Mouse (Mus musculus): ENCODE results near the gene Dnajc28. TPM values are rescaled to one million over a fixed set of nuclear protein-coding genes. Genes with fewer than 3 reads are reported as not detected.

The Dnajc28 gene
- polyA plus RNA-seq, 1 experiment from 2014 or later = 4.5 TPM

DNA sequence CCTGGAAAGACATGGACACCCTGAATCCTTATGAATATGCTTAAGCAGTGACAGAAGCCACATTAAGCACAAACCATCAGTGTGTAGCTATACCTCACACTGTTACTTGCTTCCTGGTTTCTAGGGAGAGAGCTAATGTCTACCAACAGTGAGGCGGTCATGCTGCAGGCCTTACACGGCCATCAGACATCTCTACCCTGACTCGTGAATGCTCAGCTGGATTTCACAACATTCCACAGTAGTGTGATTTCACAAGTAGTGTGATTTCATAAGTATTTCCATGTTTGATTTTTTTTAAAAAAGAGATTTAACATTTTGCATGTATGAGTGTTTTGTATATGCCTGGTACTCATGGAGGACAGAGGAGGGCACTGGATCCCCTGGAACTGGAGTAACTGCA is 9.8 kb upstream of the Dnajc28 start:
- no peak overlapping the region for H3K4me3 ChIP-seq (ENCODE audit: low read depth, low read length)
- H3K4me1 ChIP-seq (ENCODE audit: control insufficient read depth, insufficient read depth, low read length) = no peaks in the 10 kb centered on the region
- ATAC-seq (ENCODE audit: low read depth) (no peak), DNase-seq (ENCODE audit: low spot score) (no peak)
- H3K27ac ChIP-seq (replicated peaks; ENCODE audit: low read depth, low read length) = no peak overlapping the region
- WGBS = 95% methylated on average over 3 of the region's 3 CpGs
- no peaks in the 10 kb centered on the region for H3K27me3 ChIP-seq (replicated peaks; ENCODE audit: control insufficient read depth, insufficient read depth, low read length)
- no peaks in the 10 kb centered on the region for H3K9me3 ChIP-seq (ENCODE audit: control insufficient read depth, low read length)
- H3K9ac ChIP-seq (ENCODE audit: low read depth, low read length) = no peak overlapping the region
- H3K4me2 ChIP-seq (ENCODE audit: low read depth, low read length) = no peak overlapping the region
- peaks cover 95% of the 10 kb centered on the region for H3K36me3 ChIP-seq (ENCODE audit: control insufficient read depth, insufficient read depth, low read length)

DNA sequence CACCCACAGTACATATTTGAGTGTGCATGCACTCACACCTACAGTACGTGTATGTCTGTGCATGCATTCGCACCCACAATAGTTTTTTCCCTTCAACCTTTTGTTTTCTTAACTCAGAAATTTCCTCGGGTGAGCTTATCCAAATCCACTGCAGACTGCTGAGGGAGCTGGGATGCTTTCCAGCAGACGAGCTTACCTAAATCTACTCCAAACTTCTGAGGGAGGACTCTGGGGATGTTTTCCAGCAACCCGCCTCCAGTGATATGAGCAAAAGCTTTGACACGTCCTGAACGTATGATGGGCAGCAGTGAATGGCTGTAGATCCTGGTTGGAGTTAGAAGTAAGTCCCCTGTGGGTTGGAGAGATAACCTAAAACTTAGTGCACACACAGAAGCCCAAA is 9.0 kb upstream of the Dnajc28 start:
- no peaks in the 10 kb centered on the region for H3K4me1 ChIP-seq (ENCODE audit: control insufficient read depth, insufficient read depth, low read length)
- no peak overlapping the region for H3K4me2 ChIP-seq (ENCODE audit: low read depth, low read length)
- H3K36me3 ChIP-seq (ENCODE audit: control insufficient read depth, insufficient read depth, low read length) = peaks cover 95% of the 10 kb centered on the region
- ATAC-seq (ENCODE audit: low read depth) (no peak), DNase-seq (ENCODE audit: low spot score) (no peak)
- no peaks in the 10 kb centered on the region for H3K27me3 ChIP-seq (replicated peaks; ENCODE audit: control insufficient read depth, insufficient read depth, low read length)
- H3K4me3 ChIP-seq (ENCODE audit: low read depth, low read length) = no peak overlapping the region
- 87% methylated on average over 7 of the region's 7 CpGs for WGBS
- H3K9ac ChIP-seq (ENCODE audit: low read depth, low read length) = no peak overlapping the region
- no peak overlapping the region for H3K27ac ChIP-seq (replicated peaks; ENCODE audit: low read depth, low read length)
- H3K9me3 ChIP-seq (ENCODE audit: control insufficient read depth, low read length) = no peaks in the 10 kb centered on the region

DNA sequence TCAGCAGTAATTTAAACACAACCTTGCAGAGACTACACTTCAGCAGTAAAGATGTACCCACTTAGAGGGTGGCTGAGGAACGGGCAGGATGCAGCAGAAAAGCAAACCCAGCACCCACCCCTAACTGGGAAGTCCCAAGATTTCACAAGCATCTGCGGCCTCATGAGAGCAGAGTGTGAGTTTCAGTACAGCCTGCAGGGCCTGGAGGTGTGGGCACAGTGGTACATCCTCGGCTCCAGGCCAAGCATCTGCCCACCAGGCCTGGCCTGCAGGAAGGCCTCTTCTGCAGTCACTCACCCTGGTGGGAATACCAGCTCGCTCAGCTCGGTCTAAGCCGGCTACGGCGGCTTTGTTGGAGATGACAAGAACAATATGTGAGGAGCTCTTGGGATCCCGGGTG is 4.2 kb upstream of the Dnajc28 start:
- Histone ChIP-seq H3K9me3 (ENCODE audit: control insufficient read depth, low read length) (no peaks in the 10 kb centered on the region), H3K9ac (ENCODE audit: low read depth, low read length) (no peak overlapping the region), H3K27me3 (replicated peaks; ENCODE audit: control insufficient read depth, insufficient read depth, low read length) (no peaks in the 10 kb centered on the region), H3K36me3 (ENCODE audit: control insufficient read depth, insufficient read depth, low read length) (peaks cover 81% of the 10 kb centered on the region), H3K4me2 (ENCODE audit: low read depth, low read length) (no peak overlapping the region), H3K4me1 (ENCODE audit: control insufficient read depth, insufficient read depth, low read length) (peaks cover 4% of the 10 kb centered on the region; the same call in 1 of the 2 replicates), H3K4me3 (ENCODE audit: low read depth, low read length) (no peak overlapping the region), H3K27ac (replicated peaks; ENCODE audit: low read depth, low read length) (no peak overlapping the region)
- no peak for DNase-seq (ENCODE audit: low spot score)
- WGBS = 89% methylated on average over 9 of the region's 9 CpGs
- ATAC-seq (ENCODE audit: low read depth) = no peak

DNA sequence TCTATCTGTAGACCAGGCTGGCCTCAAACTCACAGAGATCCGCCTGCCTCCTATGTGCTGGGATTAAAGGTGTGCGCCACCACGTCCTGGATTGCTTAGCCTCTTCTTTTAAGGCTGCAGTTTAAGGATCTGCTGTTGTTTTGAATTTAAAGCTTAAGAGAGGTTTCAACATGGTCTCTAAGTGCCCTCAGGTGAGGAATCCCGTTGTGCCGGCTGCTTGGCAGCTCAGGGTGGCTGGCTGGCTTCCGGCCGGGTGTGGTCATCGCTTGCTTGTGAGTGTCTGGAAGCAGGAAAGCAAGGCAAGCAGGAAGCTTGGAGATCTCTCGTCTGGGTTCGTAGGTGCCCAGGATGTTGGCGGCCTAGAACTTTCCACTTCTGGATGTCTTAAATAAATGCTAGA is 2.2 kb upstream of the Dnajc28 start:
- Histone ChIP-seq H3K27me3 (replicated peaks; ENCODE audit: control insufficient read depth, insufficient read depth, low read length) (no peaks in the 10 kb centered on the region), H3K4me2 (ENCODE audit: low read depth, low read length) (no peak overlapping the region), H3K9ac (ENCODE audit: low read depth, low read length) (no peak overlapping the region), H3K4me3 (ENCODE audit: low read depth, low read length) (no peak overlapping the region), H3K27ac (replicated peaks; ENCODE audit: low read depth, low read length) (no peak overlapping the region), H3K36me3 (ENCODE audit: control insufficient read depth, insufficient read depth, low read length) (peaks cover 61% of the 10 kb centered on the region), H3K4me1 (ENCODE audit: control insufficient read depth, insufficient read depth, low read length) (peaks cover 5% of the 10 kb centered on the region; the same call in 1 of the 2 replicates), H3K9me3 (ENCODE audit: control insufficient read depth, low read length) (no peaks in the 10 kb centered on the region)
- WGBS = 85% methylated on average over 11 of the region's 11 CpGs
- DNase-seq (ENCODE audit: low spot score) (no peak), ATAC-seq (ENCODE audit: low read depth) (no peak)

DNA sequence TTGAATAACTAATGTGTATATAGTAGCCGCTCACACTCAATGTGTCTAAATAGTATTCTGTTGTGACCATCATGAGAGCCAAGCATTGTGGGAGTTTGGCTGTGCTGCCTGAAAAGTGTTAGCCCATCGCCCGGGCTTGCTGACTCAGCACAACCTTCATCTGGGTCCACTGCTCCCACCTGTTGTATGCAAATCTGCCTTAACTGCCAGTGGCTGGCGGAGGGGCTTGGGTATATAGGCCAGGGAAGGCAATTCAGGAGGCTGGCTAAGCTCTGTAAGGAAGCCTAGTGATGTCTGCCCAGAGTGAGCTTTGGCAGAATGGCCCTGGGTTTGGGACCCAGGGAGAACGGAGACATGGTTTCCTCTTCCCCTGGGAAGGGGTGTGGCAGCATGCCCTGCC is 1.4 kb upstream of the Dnajc28 start:
- WGBS = 96% methylated on average over 5 of the region's 5 CpGs
- no peak overlapping the region for H3K4me2 ChIP-seq (ENCODE audit: low read depth, low read length)
- no peaks in the 10 kb centered on the region for H3K27me3 ChIP-seq (replicated peaks; ENCODE audit: control insufficient read depth, insufficient read depth, low read length)
- H3K9me3 ChIP-seq (ENCODE audit: control insufficient read depth, low read length) = no peaks in the 10 kb centered on the region
- no peak overlapping the region for H3K27ac ChIP-seq (replicated peaks; ENCODE audit: low read depth, low read length)
- peaks cover 5% of the 10 kb centered on the region; the same call in 1 of the 2 replicates for H3K4me1 ChIP-seq (ENCODE audit: control insufficient read depth, insufficient read depth, low read length)
- H3K4me3 ChIP-seq (ENCODE audit: low read depth, low read length) = no peak overlapping the region
- no peak for DNase-seq (ENCODE audit: low spot score)
- peaks cover 53% of the 10 kb centered on the region for H3K36me3 ChIP-seq (ENCODE audit: control insufficient read depth, insufficient read depth, low read length)
- H3K9ac ChIP-seq (ENCODE audit: low read depth, low read length) = no peak overlapping the region
- ATAC-seq (ENCODE audit: low read depth) = no peak

DNA sequence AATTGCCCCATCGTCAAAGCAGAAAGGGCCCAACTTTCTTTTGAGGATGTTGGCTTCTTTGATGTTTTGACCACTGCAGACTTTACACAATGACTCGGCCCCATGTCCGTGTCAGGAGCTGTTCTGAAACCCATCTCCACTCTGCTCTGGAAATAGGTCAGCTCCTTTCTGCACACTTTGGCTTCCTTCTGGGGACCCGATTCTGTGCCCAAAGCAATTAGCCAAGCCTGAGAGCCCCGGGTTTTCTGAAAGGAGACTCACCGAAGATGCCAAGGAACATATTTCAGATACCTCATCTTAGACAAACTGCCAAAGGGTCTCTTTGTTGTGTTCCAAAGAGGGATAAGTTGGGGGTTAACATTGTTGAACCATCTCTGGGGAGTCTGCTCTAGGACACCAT is 4.3 kb downstream of the Dnajc28 start:
- ATAC-seq (ENCODE audit: low read depth) (no peak), DNase-seq (ENCODE audit: low spot score) (no peak)
- H3K36me3 ChIP-seq (ENCODE audit: control insufficient read depth, insufficient read depth, low read length) = no peaks in the 10 kb centered on the region
- H3K4me3 ChIP-seq (ENCODE audit: low read depth, low read length) = no peak overlapping the region
- H3K9ac ChIP-seq (ENCODE audit: low read depth, low read length) = no peak overlapping the region
- no peaks in the 10 kb centered on the region for H3K9me3 ChIP-seq (ENCODE audit: control insufficient read depth, low read length)
- H3K27ac ChIP-seq (replicated peaks; ENCODE audit: low read depth, low read length) = no peak overlapping the region
- H3K4me1 ChIP-seq (ENCODE audit: control insufficient read depth, insufficient read depth, low read length) = peaks cover 5% of the 10 kb centered on the region; the same call in 1 of the 2 replicates
- H3K27me3 ChIP-seq (replicated peaks; ENCODE audit: control insufficient read depth, insufficient read depth, low read length) = no peaks in the 10 kb centered on the region
- 82% methylated on average over 6 of the region's 6 CpGs for WGBS
- no peak overlapping the region for H3K4me2 ChIP-seq (ENCODE audit: low read depth, low read length)

DNA sequence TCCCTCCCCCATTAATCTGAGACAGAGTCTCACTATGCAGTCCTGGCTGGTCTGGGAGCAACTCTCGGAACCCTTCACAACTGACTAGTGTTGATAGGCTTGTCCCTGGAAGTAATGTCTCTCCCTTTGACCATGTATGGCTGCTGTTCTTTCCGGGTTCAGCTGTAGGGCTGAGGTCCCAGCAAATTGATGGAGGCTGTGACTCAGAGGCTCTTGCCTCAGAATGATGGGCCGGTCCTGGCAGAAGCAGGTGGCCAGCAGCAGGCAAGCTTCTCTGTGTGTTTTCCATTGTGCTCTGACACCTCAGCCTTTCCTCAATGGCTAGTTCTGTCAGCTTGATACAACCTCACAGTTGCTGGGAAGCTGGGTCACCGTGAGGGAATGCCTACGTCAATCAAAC is 6.3 kb downstream of the Dnajc28 start:
- ATAC-seq (ENCODE audit: low read depth) (no peak), DNase-seq (ENCODE audit: low spot score) (no peak)
- Histone ChIP-seq H3K27me3 (replicated peaks; ENCODE audit: control insufficient read depth, insufficient read depth, low read length) (no peaks in the 10 kb centered on the region), H3K4me3 (ENCODE audit: low read depth, low read length) (no peak overlapping the region), H3K36me3 (ENCODE audit: control insufficient read depth, insufficient read depth, low read length) (no peaks in the 10 kb centered on the region), H3K9ac (ENCODE audit: low read depth, low read length) (no peak overlapping the region), H3K4me2 (ENCODE audit: low read depth, low read length) (no peak overlapping the region), H3K9me3 (ENCODE audit: control insufficient read depth, low read length) (no peaks in the 10 kb centered on the region), H3K4me1 (ENCODE audit: control insufficient read depth, insufficient read depth, low read length) (no peaks in the 10 kb centered on the region), H3K27ac (replicated peaks; ENCODE audit: low read depth, low read length) (no peak overlapping the region)
- WGBS = 75% methylated on average over 5 of the region's 5 CpGs

DNA sequence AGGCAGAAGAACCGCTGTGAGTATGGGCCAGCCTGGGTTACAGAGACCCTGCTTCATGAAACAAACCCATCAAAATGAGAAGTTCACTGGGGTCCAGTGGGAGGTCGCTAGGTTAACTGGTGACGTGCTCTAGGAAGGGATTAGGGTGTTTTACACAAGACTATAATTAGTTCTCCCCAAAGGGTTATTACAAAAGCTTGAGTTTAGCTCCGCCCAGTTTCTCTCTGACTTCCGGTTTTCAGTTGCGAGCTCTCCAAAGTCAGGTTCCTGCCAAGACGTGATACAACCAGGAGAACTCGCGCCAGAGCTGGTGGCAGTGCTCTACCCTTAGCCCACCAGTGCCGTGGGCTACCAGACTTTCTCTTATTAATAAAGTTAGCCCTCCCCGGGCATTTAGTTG is 7.6 kb downstream of the Dnajc28 start:
- Histone ChIP-seq H3K27ac (replicated peaks; ENCODE audit: low read depth, low read length) (no peak overlapping the region), H3K36me3 (ENCODE audit: control insufficient read depth, insufficient read depth, low read length) (no peaks in the 10 kb centered on the region), H3K4me3 (ENCODE audit: low read depth, low read length) (no peak overlapping the region), H3K9ac (ENCODE audit: low read depth, low read length) (no peak overlapping the region), H3K9me3 (ENCODE audit: control insufficient read depth, low read length) (no peaks in the 10 kb centered on the region), H3K4me2 (ENCODE audit: low read depth, low read length) (no peak overlapping the region), H3K27me3 (replicated peaks; ENCODE audit: control insufficient read depth, insufficient read depth, low read length) (no peaks in the 10 kb centered on the region), H3K4me1 (ENCODE audit: control insufficient read depth, insufficient read depth, low read length) (no peaks in the 10 kb centered on the region)
- 65% methylated on average over 11 of the region's 11 CpGs for WGBS
- DNase-seq (ENCODE audit: low spot score) = no peak
- ATAC-seq (ENCODE audit: low read depth) = no peak

DNA sequence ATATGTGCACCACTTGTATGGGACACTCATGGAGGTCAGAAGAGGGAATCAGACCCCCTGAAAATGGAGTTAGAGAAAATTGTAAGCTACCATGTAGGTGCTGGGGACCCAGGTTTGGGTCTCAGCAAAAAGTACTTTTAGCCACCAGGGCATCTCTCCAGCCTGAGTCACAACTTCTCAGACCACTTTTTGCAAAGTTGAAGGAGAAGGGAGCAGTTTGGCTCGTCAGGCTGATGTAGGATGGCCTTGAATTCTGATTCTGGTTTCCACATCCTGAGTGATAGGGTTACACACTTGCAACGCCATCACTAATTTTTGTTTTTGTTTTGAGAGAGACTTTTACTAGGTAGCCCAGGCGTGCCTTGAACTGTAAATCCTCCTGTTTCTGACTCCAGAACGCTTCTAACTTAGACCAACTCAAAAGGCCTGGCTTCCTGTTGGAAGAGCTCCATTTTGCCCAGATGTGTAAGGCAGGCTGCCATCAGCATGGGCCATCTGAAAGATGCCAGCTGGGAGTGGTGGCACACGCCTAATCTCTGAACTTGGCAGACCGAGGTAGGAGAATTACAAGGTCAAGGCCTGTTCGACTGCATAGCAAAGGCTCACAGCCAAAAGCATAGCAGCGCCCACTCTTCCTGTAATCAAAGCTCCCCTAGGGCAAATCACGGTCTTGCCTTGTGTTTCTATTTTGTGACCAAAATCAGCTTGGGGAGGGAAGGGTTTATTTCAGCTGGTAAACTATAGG is 9.2 kb downstream of the Dnajc28 start:
- Histone ChIP-seq H3K36me3 (ENCODE audit: control insufficient read depth, insufficient read depth, low read length) (no peaks in the 10 kb centered on the region), H3K27ac (replicated peaks; ENCODE audit: low read depth, low read length) (no peak overlapping the region), H3K27me3 (replicated peaks; ENCODE audit: control insufficient read depth, insufficient read depth, low read length) (no peaks in the 10 kb centered on the region), H3K9ac (ENCODE audit: low read depth, low read length) (no peak overlapping the region), H3K4me3 (ENCODE audit: low read depth, low read length) (no peak overlapping the region), H3K4me1 (ENCODE audit: control insufficient read depth, insufficient read depth, low read length) (no peaks in the 10 kb centered on the region), H3K4me2 (ENCODE audit: low read depth, low read length) (no peak overlapping the region), H3K9me3 (ENCODE audit: control insufficient read depth, low read length) (no peaks in the 10 kb centered on the region)
- WGBS = 47% methylated on average over 9 of the region's 9 CpGs
- peak; percentile 40 for DNase-seq (ENCODE audit: low spot score)
- peak; percentile 44; the same call in 1 of the 2 replicates for ATAC-seq (ENCODE audit: low read depth)

Measured in embryonic facial prominence, embryonic 14.5 days (tissue).